Mouse (Mus musculus): ENCODE measurements at regions not wholly inside any gene's neighbourhood (a gene's known extent, or its start where the extent isn't known, plus 50 kb on each side); places are given as distances from the start of the nearest gene placed in this dataset.

GRCm38 (mm10) chr13:60061589-60061988, 115.6 kb downstream of the Gas1 start:
- in situ Hi-C loops (cut with MboI, MseI) = no loop called here

GRCm38 (mm10) chr13:60057761-60058274, 119.3 kb downstream of the Gas1 start:
- in situ Hi-C loops (cut with MboI, MseI) = no loop called here

GRCm38 (mm10) chr13:60054531-60054930, 122.6 kb downstream of the Gas1 start:
- in situ Hi-C loops (cut with MboI, MseI) = no loop called here

GRCm38 (mm10) chr13:60054081-60054480, 123.1 kb downstream of the Gas1 start:
- in situ Hi-C loops (cut with MboI, MseI) = no loop called here

GRCm38 (mm10) chr13:60051866-60052265, 125.3 kb downstream of the Gas1 start:
- in situ Hi-C loops (cut with MboI, MseI) = no loop called here

GRCm38 (mm10) chr13:60050799-60051580, 126.2 kb downstream of the Gas1 start:
- in situ Hi-C loops (cut with MboI, MseI) = no loop called here

- in situ Hi-C loops (cut with MboI, MseI) = no loop called here
Observed at GRCm38 (mm10) chr13:60049703-60050102, 127.5 kb downstream of the Gas1 start.

- in situ Hi-C loops (cut with MboI, MseI) = no loop called here
Observed at GRCm38 (mm10) chr13:60047791-60048730, 129.1 kb downstream of the Gas1 start.

- in situ Hi-C loops (cut with MboI, MseI) = no loop called here
Observed at GRCm38 (mm10) chr13:60045752-60046151, 131.4 kb downstream of the Gas1 start.

- in situ Hi-C loops (cut with MboI, MseI) = no loop called here
Observed at GRCm38 (mm10) chr13:60044876-60045275, 132.3 kb downstream of the Gas1 start.

GRCm38 (mm10) chr13:60042443-60042842, 134.7 kb downstream of the Gas1 start:
- in situ Hi-C loops (cut with MboI, MseI) = no loop called here

GRCm38 (mm10) chr13:60035536-60036130, 141.5 kb downstream of the Gas1 start:
- in situ Hi-C loops (cut with MboI, MseI) = loop anchor here (10.0 kb wide), 1 partner anchor 1281 kb away; no protein-coding TSS in a partner anchor

GRCm38 (mm10) chr13:60033116-60033515, 144.0 kb downstream of the Gas1 start:
- in situ Hi-C loops (cut with MboI, MseI) = loop anchor here (10.0 kb wide), 1 partner anchor 1278 kb away; no protein-coding TSS in a partner anchor

GRCm38 (mm10) chr13:60032586-60032985, 144.6 kb downstream of the Gas1 start:
- in situ Hi-C loops (cut with MboI, MseI) = loop anchor here (10.0 kb wide), 1 partner anchor 1278 kb away; no protein-coding TSS in a partner anchor

GRCm38 (mm10) chr13:60029591-60029990, 147.6 kb downstream of the Gas1 start:
- in situ Hi-C loops (cut with MboI, MseI) = no loop called here

- in situ Hi-C loops (cut with MboI, MseI) = no loop called here
Observed at GRCm38 (mm10) chr13:60020175-60020487, 157.0 kb downstream of the Gas1 start.

GRCm38 (mm10) chr13:60019291-60020174, 157.6 kb downstream of the Gas1 start:
- in situ Hi-C loops (cut with MboI, MseI) = no loop called here

- in situ Hi-C loops (cut with MboI, MseI) = no loop called here
Observed at GRCm38 (mm10) chr13:60015854-60016366, 161.3 kb downstream of the Gas1 start.

- in situ Hi-C loops (cut with MboI, MseI) = loop anchor here (5.0 kb wide), 1 partner anchor 250 kb away; no protein-coding TSS in a partner anchor
Observed at GRCm38 (mm10) chr13:60012046-60012813, 164.9 kb downstream of the Gas1 start.

- in situ Hi-C loops (cut with MboI, MseI) = loop anchor here (5.0 kb wide), 1 partner anchor 251 kb away; no protein-coding TSS in a partner anchor
Observed at GRCm38 (mm10) chr13:60011092-60011491, 166.1 kb downstream of the Gas1 start.
